Mouse (Mus musculus) monocyte, adult 2 months (primary cell): Measurements from ENCODE around the gene Sstr3.

Experiments used
- DNase-seq, 2 experiments: peaks; one replicate each; pipeline ENCODE4 v3.0.0; 2022; ENCODE audit warnings: low spot score in 2 of 2, low read depth in 1 of 2

Gene Sstr3

GRCm38 (mm10) chr15:78563344-78563743 lies 18.9 kb upstream of the Sstr3 start:
- no peak for DNase-seq

GRCm38 (mm10) chr15:78559141-78559979 lies 14.9 kb upstream of the Sstr3 start:
- no peak for DNase-seq

- DNase-seq: no peak
Measured at GRCm38 (mm10) chr15:78557693-78558535, 13.4 kb upstream of the Sstr3 start.

GRCm38 (mm10) chr15:78554545-78555313 lies 10.2 kb upstream of the Sstr3 start:
- no peak for DNase-seq

- no peak for DNase-seq
Measured at GRCm38 (mm10) chr15:78549189-78549734, 4.8 kb upstream of the Sstr3 start.

GRCm38 (mm10) chr15:78548711-78549110 lies 4.2 kb upstream of the Sstr3 start:
- no peak for DNase-seq

- DNase-seq: no peak
Measured at GRCm38 (mm10) chr15:78548336-78548665, 3.8 kb upstream of the Sstr3 start.

GRCm38 (mm10) chr15:78547415-78548335 lies 3.2 kb upstream of the Sstr3 start:
- DNase-seq: no peak

- no peak for DNase-seq
Measured at GRCm38 (mm10) chr15:78546060-78546459, 1.6 kb upstream of the Sstr3 start.

- no peak for DNase-seq
Measured at GRCm38 (mm10) chr15:78544041-78544440, 444 bp downstream of the Sstr3 start.

- DNase-seq: no peak
Measured at GRCm38 (mm10) chr15:78542767-78543303, 1.6 kb downstream of the Sstr3 start.

GRCm38 (mm10) chr15:78542098-78542766 lies 2.3 kb downstream of the Sstr3 start:
- DNase-seq: no peak

- no peak for DNase-seq
Measured at GRCm38 (mm10) chr15:78541606-78542005, 2.9 kb downstream of the Sstr3 start.

GRCm38 (mm10) chr15:78541036-78541435 lies 3.4 kb downstream of the Sstr3 start:
- no peak for DNase-seq

GRCm38 (mm10) chr15:78535723-78536421 lies 8.6 kb downstream of the Sstr3 start:
- DNase-seq: no peak

- DNase-seq: no peak
Measured at GRCm38 (mm10) chr15:78533346-78533835, 11.1 kb downstream of the Sstr3 start.

GRCm38 (mm10) chr15:78532566-78533345 lies 11.7 kb downstream of the Sstr3 start:
- DNase-seq: no peak
